Mouse (Mus musculus): ENCODE results near the gene Chchd4. TPM values are rescaled to one million over a fixed set of nuclear protein-coding genes. Genes with fewer than 3 reads are reported as not detected.

The Chchd4 gene
- polyA plus RNA-seq, 1 experiment = not detected

GRCm38 (mm10) chr6:91509326-91509725 lies 36.0 kb upstream of the Chchd4 start:
- Histone ChIP-seq H3K4me1 (ENCODE audit: control insufficient read depth, insufficient read depth, low read length) (peaks cover 3% of the 10 kb centered on the region; the same call in 1 of the 2 replicates), H3K4me3 (ENCODE audit: insufficient read depth, low read depth, low read length) (no peak overlapping the region), H3K27ac (ENCODE audit: insufficient read depth, low read depth, low read length) (no peak overlapping the region)
- TF ChIP-seq CTCF (IDR thresholded peaks at IDR 0.05; ENCODE audit: insufficient read depth, low read depth, low read length) (peak; percentile 62), POLR2A (IDR thresholded peaks at IDR 0.05; ENCODE audit: insufficient read depth, low read depth, low read length) (no peak)
- WGBS = 43% methylated on average over 7 of the region's 7 CpGs

GRCm38 (mm10) chr6:91508041-91508440 lies 34.7 kb upstream of the Chchd4 start:
- no peak for TF ChIP-seq CTCF (IDR thresholded peaks at IDR 0.05; ENCODE audit: insufficient read depth, low read depth, low read length)
- no peak for TF ChIP-seq POLR2A (IDR thresholded peaks at IDR 0.05; ENCODE audit: insufficient read depth, low read depth, low read length)
- 74% methylated on average over 3 of the region's 3 CpGs for WGBS

DNA sequence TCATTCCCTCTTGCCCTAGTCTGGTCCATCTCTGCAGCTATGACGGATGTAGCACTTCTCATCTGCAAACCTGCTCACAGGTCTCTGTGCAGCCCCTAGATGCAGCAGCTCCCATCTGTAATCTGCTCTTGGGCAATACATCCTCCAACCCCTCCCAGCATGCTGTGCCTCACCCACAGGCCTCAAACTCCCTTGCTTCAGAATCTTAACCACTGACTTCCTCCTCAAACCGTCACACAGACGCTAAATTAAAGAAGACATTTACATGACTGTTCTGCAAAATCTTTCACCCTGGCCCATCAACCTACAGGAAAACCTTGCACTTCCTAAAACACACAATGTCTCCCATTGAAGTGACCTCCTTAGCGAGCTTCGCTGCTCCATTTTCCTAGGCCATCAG lies 32.7 kb upstream of the Chchd4 start:
- 94% methylated on average over 5 of the region's 5 CpGs for WGBS
- H3K27ac ChIP-seq (ENCODE audit: insufficient read depth, low read depth, low read length) = no peak overlapping the region
- TF ChIP-seq POLR2A (IDR thresholded peaks at IDR 0.05; ENCODE audit: insufficient read depth, low read depth, low read length) = no peak
- no peak for TF ChIP-seq CTCF (IDR thresholded peaks at IDR 0.05; ENCODE audit: insufficient read depth, low read depth, low read length)

More at GRCm38 (mm10) chr6:91508041-91508440, 34.7 kb upstream of the Chchd4 start:
- Histone ChIP-seq H3K4me3 (ENCODE audit: insufficient read depth, low read depth, low read length) (no peak overlapping the region), H3K4me1 (ENCODE audit: control insufficient read depth, insufficient read depth, low read length) (peaks cover 3% of the 10 kb centered on the region; the same call in 1 of the 2 replicates), H3K27ac (ENCODE audit: insufficient read depth, low read depth, low read length) (no peak overlapping the region)

DNA sequence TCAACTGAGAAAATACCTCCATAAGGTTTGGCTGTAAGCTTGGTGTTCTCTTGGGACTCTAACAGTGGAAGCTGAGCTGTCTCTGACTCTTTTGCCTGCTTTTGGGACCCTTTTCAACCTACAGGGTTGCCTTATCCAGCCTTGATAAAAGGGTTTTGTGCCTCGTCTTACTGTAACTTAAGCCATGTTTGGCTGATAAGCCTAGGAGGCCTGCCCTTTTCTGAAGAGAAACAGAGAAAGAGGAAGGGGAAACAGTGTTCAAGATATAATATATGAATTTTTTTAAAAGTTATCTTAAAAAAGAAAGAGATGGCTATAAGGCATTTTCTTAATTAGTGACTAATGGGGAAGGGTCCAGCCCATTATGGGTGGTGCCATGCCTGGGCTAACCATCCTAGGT lies 30.0 kb upstream of the Chchd4 start:
- TF ChIP-seq CTCF (IDR thresholded peaks at IDR 0.05; ENCODE audit: insufficient read depth, low read depth, low read length) = no peak
- TF ChIP-seq POLR2A (IDR thresholded peaks at IDR 0.05; ENCODE audit: insufficient read depth, low read depth, low read length) = no peak
- no peak overlapping the region for H3K4me3 ChIP-seq (ENCODE audit: insufficient read depth, low read depth, low read length)
- no peak overlapping the region for H3K27ac ChIP-seq (ENCODE audit: insufficient read depth, low read depth, low read length)
- no peaks in the 10 kb centered on the region for H3K4me1 ChIP-seq (ENCODE audit: control insufficient read depth, insufficient read depth, low read length)
- 97% methylated on average over 1 of the region's 1 CpGs for WGBS

More for the DNA sequence above, 32.7 kb upstream of the Chchd4 start:
- H3K4me1 ChIP-seq (ENCODE audit: control insufficient read depth, insufficient read depth, low read length) = peaks cover 3% of the 10 kb centered on the region; the same call in 1 of the 2 replicates
- no peak overlapping the region for H3K4me3 ChIP-seq (ENCODE audit: insufficient read depth, low read depth, low read length)

- WGBS = 91% methylated on average over 8 of the region's 8 CpGs
- peaks cover 7% of the 10 kb centered on the region for H3K4me1 ChIP-seq (ENCODE audit: control insufficient read depth, insufficient read depth, low read length)
- H3K4me3 ChIP-seq (ENCODE audit: insufficient read depth, low read depth, low read length) = no peak overlapping the region
- H3K27ac ChIP-seq (ENCODE audit: insufficient read depth, low read depth, low read length) = no peak overlapping the region
- TF ChIP-seq POLR2A (IDR thresholded peaks at IDR 0.05; ENCODE audit: insufficient read depth, low read depth, low read length) = no peak
- no peak for TF ChIP-seq CTCF (IDR thresholded peaks at IDR 0.05; ENCODE audit: insufficient read depth, low read depth, low read length)
Observed at GRCm38 (mm10) chr6:91494526-91494925, 21.2 kb upstream of the Chchd4 start.

GRCm38 (mm10) chr6:91493053-91493452 lies 19.7 kb upstream of the Chchd4 start:
- Histone ChIP-seq H3K4me3 (ENCODE audit: insufficient read depth, low read depth, low read length) (no peak overlapping the region), H3K4me1 (ENCODE audit: control insufficient read depth, insufficient read depth, low read length) (peaks cover 11% of the 10 kb centered on the region), H3K27ac (ENCODE audit: insufficient read depth, low read depth, low read length) (no peak overlapping the region)
- WGBS = 89% methylated on average over 10 of the region's 10 CpGs
- TF ChIP-seq POLR2A (IDR thresholded peaks at IDR 0.05; ENCODE audit: insufficient read depth, low read depth, low read length) (no peak), CTCF (IDR thresholded peaks at IDR 0.05; ENCODE audit: insufficient read depth, low read depth, low read length) (no peak)

- 74% methylated on average over 6 of the region's 6 CpGs for WGBS
- no peak for TF ChIP-seq POLR2A (IDR thresholded peaks at IDR 0.05; ENCODE audit: insufficient read depth, low read depth, low read length)
- no peak for TF ChIP-seq CTCF (IDR thresholded peaks at IDR 0.05; ENCODE audit: insufficient read depth, low read depth, low read length)
- H3K27ac ChIP-seq (ENCODE audit: insufficient read depth, low read depth, low read length) = 0 out of 2 replicates have a peak overlapping the region, but pooled peaks have one; percentile 87
- no peak overlapping the region for H3K4me3 ChIP-seq (ENCODE audit: insufficient read depth, low read depth, low read length)
- peaks cover 21% of the 10 kb centered on the region for H3K4me1 ChIP-seq (ENCODE audit: control insufficient read depth, insufficient read depth, low read length)
Observed at GRCm38 (mm10) chr6:91491004-91491403, 17.7 kb upstream of the Chchd4 start.

DNA sequence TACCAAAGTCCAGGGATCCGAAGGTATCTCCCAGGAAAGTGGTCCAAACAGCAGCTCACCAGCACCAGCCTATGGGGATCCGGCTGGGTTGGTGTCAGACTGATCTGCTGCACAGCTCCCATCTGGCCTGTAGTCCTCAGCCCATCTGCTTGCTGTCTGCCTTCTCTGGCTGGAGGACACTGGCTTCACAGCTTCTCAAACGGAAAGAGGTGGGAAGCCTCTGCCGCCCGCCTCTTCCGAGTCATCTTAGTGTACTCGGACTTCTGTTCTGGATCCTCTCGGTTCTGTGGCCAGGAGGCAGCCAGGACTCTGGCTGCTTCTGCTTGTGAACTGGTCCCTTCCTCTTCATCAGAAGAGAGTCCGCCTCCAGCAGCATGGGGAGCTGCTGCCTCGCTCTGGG lies 16.5 kb upstream of the Chchd4 start:
- WGBS = 46% methylated on average over 10 of the region's 10 CpGs
- Histone ChIP-seq H3K4me3 (ENCODE audit: insufficient read depth, low read depth, low read length) (no peak overlapping the region), H3K27ac (ENCODE audit: insufficient read depth, low read depth, low read length) (peak overlapping the region; percentile 87), H3K4me1 (ENCODE audit: control insufficient read depth, insufficient read depth, low read length) (peaks cover 21% of the 10 kb centered on the region)
- no peak for TF ChIP-seq CTCF (IDR thresholded peaks at IDR 0.05; ENCODE audit: insufficient read depth, low read depth, low read length)
- TF ChIP-seq POLR2A (IDR thresholded peaks at IDR 0.05; ENCODE audit: insufficient read depth, low read depth, low read length) = no peak

GRCm38 (mm10) chr6:91488496-91489212 lies 15.3 kb upstream of the Chchd4 start:
- WGBS = 29% methylated on average over 9 of the region's 9 CpGs
- TF ChIP-seq POLR2A (IDR thresholded peaks at IDR 0.05; ENCODE audit: insufficient read depth, low read depth, low read length) = no peak
- no peak for TF ChIP-seq CTCF (IDR thresholded peaks at IDR 0.05; ENCODE audit: insufficient read depth, low read depth, low read length)
- H3K4me3 ChIP-seq (ENCODE audit: insufficient read depth, low read depth, low read length) = no peak overlapping the region
- H3K27ac ChIP-seq (ENCODE audit: insufficient read depth, low read depth, low read length) = peak overlapping the region; percentile 81
- H3K4me1 ChIP-seq (ENCODE audit: control insufficient read depth, insufficient read depth, low read length) = peaks cover 21% of the 10 kb centered on the region

Data from olfactory bulb, adult 2 months (tissue).